Mouse (Mus musculus): ENCODE results near the gene Hmgcs1. TPM values are rescaled to one million over a fixed set of nuclear protein-coding genes. Genes with fewer than 3 reads are reported as not detected.

Gene Hmgcs1
- total and polyA plus RNA-seq, 2 experiments from 2014 or later: 404 to 452 TPM

- H3K36me3 ChIP-seq (ENCODE audit: insufficient read depth): peaks cover 2% of the 10 kb centered on the region; the same call in 1 of the 2 replicates
- H3K4me3 ChIP-seq (ENCODE audit: low read depth, low read length): no peak overlapping the region
- H3K4me1 ChIP-seq (ENCODE audit: insufficient read depth): 0 out of 2 replicates have a peak, but pooled peaks cover 2% of the 10 kb centered on the region
- no peak for TF ChIP-seq CTCF (IDR thresholded peaks at IDR 0.05; ENCODE audit: low read depth)
- no peaks in the 10 kb centered on the region for H3K27me3 ChIP-seq (ENCODE audit: insufficient read depth, low read length)
- H3K27ac ChIP-seq (ENCODE audit: low read depth, low read length): no peak overlapping the region
- H3K9ac ChIP-seq: no peak overlapping the region
- no peak; the same call in 1 of the 2 replicates for ATAC-seq
- no peaks in the 10 kb centered on the region for H3K9me3 ChIP-seq (ENCODE audit: low read length)
- no peak for DNase-seq
- H3K4me2 ChIP-seq (ENCODE audit: low read depth): no peak overlapping the region
- 69% methylated on average over 26 of the region's 26 CpGs for WGBS
Measured at GRCm38 (mm10) chr13:119727608-119728387, 37.6 kb downstream of the Hmgcs1 start.

GRCm38 (mm10) chr13:119729406-119729805 is 39.2 kb downstream of the Hmgcs1 start:
- no peak for ATAC-seq
- H3K27me3 ChIP-seq (ENCODE audit: insufficient read depth, low read length): no peaks in the 10 kb centered on the region

GRCm38 (mm10) chr13:119731448-119731847 is 41.3 kb downstream of the Hmgcs1 start:
- H3K4me2 ChIP-seq (ENCODE audit: low read depth): no peak overlapping the region
- H3K9ac ChIP-seq: no peak overlapping the region
- peak overlapping the region; percentile 40; the same call in 1 of the 2 replicates for H3K27ac ChIP-seq (ENCODE audit: low read depth, low read length)
- ATAC-seq (peak; percentile 36; the same call in 1 of the 2 replicates), DNase-seq (peak; percentile 47)
- 19% methylated on average over 6 of the region's 6 CpGs for WGBS
- no peak overlapping the region for H3K4me3 ChIP-seq (ENCODE audit: low read depth, low read length)
- H3K36me3 ChIP-seq (ENCODE audit: insufficient read depth): peaks cover 2% of the 10 kb centered on the region; the same call in 1 of the 2 replicates
- 0 out of 2 replicates have a peak, but pooled peaks cover 2% of the 10 kb centered on the region for H3K4me1 ChIP-seq (ENCODE audit: insufficient read depth)
- no peaks in the 10 kb centered on the region for H3K9me3 ChIP-seq (ENCODE audit: low read length)
- no peak for TF ChIP-seq CTCF (IDR thresholded peaks at IDR 0.05; ENCODE audit: low read depth)
- no peaks in the 10 kb centered on the region for H3K27me3 ChIP-seq (ENCODE audit: insufficient read depth, low read length)

More at GRCm38 (mm10) chr13:119729406-119729805, 39.2 kb downstream of the Hmgcs1 start:
- WGBS: 91% methylated on average over 7 of the region's 7 CpGs
- Histone ChIP-seq H3K36me3 (ENCODE audit: insufficient read depth) (peaks cover 2% of the 10 kb centered on the region; the same call in 1 of the 2 replicates), H3K9ac (no peak overlapping the region), H3K4me1 (ENCODE audit: insufficient read depth) (0 out of 2 replicates have a peak, but pooled peaks cover 2% of the 10 kb centered on the region), H3K9me3 (ENCODE audit: low read length) (no peaks in the 10 kb centered on the region), H3K4me3 (ENCODE audit: low read depth, low read length) (no peak overlapping the region), H3K27ac (ENCODE audit: low read depth, low read length) (no peak overlapping the region), H3K4me2 (ENCODE audit: low read depth) (no peak overlapping the region)
- DNase-seq: no peak
- no peak for TF ChIP-seq CTCF (IDR thresholded peaks at IDR 0.05; ENCODE audit: low read depth)

- H3K9me3 ChIP-seq (ENCODE audit: low read length): no peaks in the 10 kb centered on the region
- H3K4me2 ChIP-seq (ENCODE audit: low read depth): peak overlapping the region; percentile 31
- H3K36me3 ChIP-seq (ENCODE audit: insufficient read depth): no peaks in the 10 kb centered on the region
- H3K27me3 ChIP-seq (ENCODE audit: insufficient read depth, low read length): no peaks in the 10 kb centered on the region
- DNase-seq: no peak
- H3K4me3 ChIP-seq (ENCODE audit: low read depth, low read length): no peak overlapping the region; the same call in 1 of the 2 replicates
- peaks cover 11% of the 10 kb centered on the region; the same call in 1 of the 2 replicates for H3K4me1 ChIP-seq (ENCODE audit: insufficient read depth)
- 4% methylated on average over 19 of the region's 19 CpGs for WGBS
- peak; percentile 54 for ATAC-seq
- H3K9ac ChIP-seq: 0 out of 2 replicates have a peak overlapping the region, but pooled peaks have one; percentile 2
- no peak overlapping the region for H3K27ac ChIP-seq (ENCODE audit: low read depth, low read length)
- no peak for TF ChIP-seq CTCF (IDR thresholded peaks at IDR 0.05; ENCODE audit: low read depth)
Measured at GRCm38 (mm10) chr13:119741390-119742237, 51.4 kb downstream of the Hmgcs1 start.

- TF ChIP-seq CTCF (IDR thresholded peaks at IDR 0.05; ENCODE audit: low read depth): no peak
- 88% methylated on average over 6 of the region's 6 CpGs for WGBS
Measured at GRCm38 (mm10) chr13:119742711-119743415, 52.7 kb downstream of the Hmgcs1 start.

GRCm38 (mm10) chr13:119743470-119743869 is 53.3 kb downstream of the Hmgcs1 start:
- Histone ChIP-seq H3K9ac (no peak overlapping the region), H3K4me2 (ENCODE audit: low read depth) (no peak overlapping the region), H3K4me3 (ENCODE audit: low read depth, low read length) (no peak overlapping the region), H3K27me3 (ENCODE audit: insufficient read depth, low read length) (no peaks in the 10 kb centered on the region), H3K27ac (ENCODE audit: low read depth, low read length) (no peak overlapping the region), H3K9me3 (ENCODE audit: low read length) (no peaks in the 10 kb centered on the region), H3K36me3 (ENCODE audit: insufficient read depth) (no peaks in the 10 kb centered on the region), H3K4me1 (ENCODE audit: insufficient read depth) (peaks cover 11% of the 10 kb centered on the region; the same call in 1 of the 2 replicates)
- 0 out of 2 replicates have a peak, but pooled peaks have one; percentile 10 for ATAC-seq
- 0 out of 2 replicates have a peak, but pooled peaks have one; percentile 3 for TF ChIP-seq CTCF (IDR thresholded peaks at IDR 0.05; ENCODE audit: low read depth)
- WGBS: 57% methylated on average over 3 of the region's 3 CpGs
- DNase-seq: no peak

More at GRCm38 (mm10) chr13:119742711-119743415, 52.7 kb downstream of the Hmgcs1 start:
- Histone ChIP-seq H3K9ac (no peak overlapping the region), H3K36me3 (ENCODE audit: insufficient read depth) (no peaks in the 10 kb centered on the region), H3K4me2 (ENCODE audit: low read depth) (no peak overlapping the region), H3K4me1 (ENCODE audit: insufficient read depth) (peaks cover 11% of the 10 kb centered on the region; the same call in 1 of the 2 replicates), H3K4me3 (ENCODE audit: low read depth, low read length) (no peak overlapping the region), H3K27me3 (ENCODE audit: insufficient read depth, low read length) (no peaks in the 10 kb centered on the region), H3K9me3 (ENCODE audit: low read length) (no peaks in the 10 kb centered on the region), H3K27ac (ENCODE audit: low read depth, low read length) (no peak overlapping the region)
- ATAC-seq: no peak
- DNase-seq: no peak
